Mouse (Mus musculus) neural tube, embryonic 13.5 days (tissue): ENCODE measurements at regions not wholly inside any gene's neighbourhood (a gene's known extent, or its start where the extent isn't known, plus 50 kb on each side); places are given as distances from the start of the nearest gene placed in this dataset.

Experiments used
- ATAC-seq: fragments of 200-750 bp; cut with Nextera tagmentation; 2 replicates; pipeline ENCODE4 v1.8.0; 2017; ENCODE audit warnings: low read depth, mild to moderate bottlenecking, moderate TSS enrichment, moderate library complexity
- H3K27ac ChIP-seq: fragments of 300-500 bp; sonication (generic); replicated peaks from 2 replicates; pipeline ENCODE4 v1.5.1; 2015; ENCODE audit warnings: moderate library complexity, mild to moderate bottlenecking, inconsistent platforms
- H3K27me3 ChIP-seq: fragments of 300-500 bp; sonication (generic); 2 replicates; pipeline ENCODE4 v1.6.1; 2015; ENCODE audit warnings: mild to moderate bottlenecking, inconsistent platforms
- H3K36me3 ChIP-seq: fragments of 300-500 bp; sonication (generic); 2 replicates; pipeline ENCODE4 v1.6.1; 2015; ENCODE audit warnings: mild to moderate bottlenecking, inconsistent platforms
- H3K4me1 ChIP-seq: fragments of 300-500 bp; sonication (generic); replicated peaks from 2 replicates; pipeline ENCODE4 v1.6.1; 2015; ENCODE audit warnings: inconsistent platforms
- H3K4me2 ChIP-seq: fragments of 300-500 bp; sonication (generic); 2 replicates; pipeline ENCODE4 v1.6.1; 2015; ENCODE audit warnings: inconsistent platforms, mild to moderate bottlenecking, moderate library complexity
- H3K4me3 ChIP-seq: fragments of 300-500 bp; sonication (generic); 2 replicates; pipeline ENCODE4 v1.5.1; 2015; ENCODE audit warnings: mild to moderate bottlenecking, inconsistent platforms
- H3K9ac ChIP-seq: fragments of 300-500 bp; sonication (generic); 2 replicates; pipeline ENCODE4 v1.6.1; 2015; ENCODE audit warnings: moderate library complexity, mild to moderate bottlenecking, inconsistent platforms
- H3K9me3 ChIP-seq: fragments of 300-500 bp; sonication (generic); 2 replicates; pipeline ENCODE4 v1.6.1; 2016; ENCODE audit warnings: inconsistent platforms
- WGBS: fragments of 180-500 bp; shearing (Covaris S2); methylation state at CpG from one replicate; pipeline ENCODE4 v1.1.7; 2015; 5-methylcytosine and 5-hydroxymethylcytosine counted together

- 28% methylated on average over 2 of the region's 2 CpGs for WGBS
- peaks cover 36% of the 10 kb centered on the region for H3K27me3 ChIP-seq
- ATAC-seq = no peak
These were observed 117.2 kb upstream of the Cadm1 start for GRCm38 (mm10) chr9:47412786-47413185.

GRCm38 (mm10) chr9:47414350-47414988 lies 115.5 kb upstream of the Cadm1 start:
- Histone ChIP-seq H3K4me1 (peaks cover 4% of the 10 kb centered on the region; the same call in 1 of the 2 replicates), H3K27me3 (peaks cover 21% of the 10 kb centered on the region), H3K36me3 (no peaks in the 10 kb centered on the region), H3K9ac (no peak overlapping the region), H3K27ac (no peak overlapping the region), H3K4me2 (no peak overlapping the region), H3K9me3 (no peaks in the 10 kb centered on the region), H3K4me3 (no peak overlapping the region)
- no peak for ATAC-seq
- WGBS = 85% methylated on average over 8 of the region's 8 CpGs

More at GRCm38 (mm10) chr9:47412786-47413185, 117.2 kb upstream of the Cadm1 start:
- H3K4me1 ChIP-seq = peaks cover 10% of the 10 kb centered on the region; the same call in 1 of the 2 replicates
- H3K9me3 ChIP-seq = no peaks in the 10 kb centered on the region
- no peak overlapping the region for H3K27ac ChIP-seq
- H3K4me3 ChIP-seq = no peak overlapping the region
- no peak overlapping the region for H3K4me2 ChIP-seq
- no peak overlapping the region for H3K9ac ChIP-seq
- H3K36me3 ChIP-seq = no peaks in the 10 kb centered on the region

- H3K27ac ChIP-seq = peak overlapping the region; percentile 64
- peak; percentile 32; the same call in 1 of the 2 replicates for ATAC-seq
- no peaks in the 10 kb centered on the region for H3K36me3 ChIP-seq
- no peak overlapping the region for H3K4me3 ChIP-seq
- 8% methylated on average over 9 of the region's 9 CpGs for WGBS
- H3K27me3 ChIP-seq = 0 out of 2 replicates have a peak, but pooled peaks cover 3% of the 10 kb centered on the region
- H3K4me2 ChIP-seq = no peak overlapping the region
- peaks cover 24% of the 10 kb centered on the region for H3K4me1 ChIP-seq
- no peak overlapping the region for H3K9ac ChIP-seq
- no peaks in the 10 kb centered on the region for H3K9me3 ChIP-seq
These were observed 107.8 kb upstream of the Cadm1 start for GRCm38 (mm10) chr9:47422151-47422599.

- Histone ChIP-seq H3K27ac (peak overlapping the region; percentile 64), H3K27me3 (0 out of 2 replicates have a peak, but pooled peaks cover 3% of the 10 kb centered on the region), H3K9me3 (no peaks in the 10 kb centered on the region), H3K36me3 (no peaks in the 10 kb centered on the region), H3K4me2 (no peak overlapping the region), H3K4me3 (no peak overlapping the region), H3K9ac (no peak overlapping the region), H3K4me1 (peaks cover 24% of the 10 kb centered on the region)
- peak; percentile 69; the same call in 1 of the 2 replicates for ATAC-seq
- 43% methylated on average over 8 of the region's 8 CpGs for WGBS
These were observed 107.1 kb upstream of the Cadm1 start for GRCm38 (mm10) chr9:47422741-47423461.

GRCm38 (mm10) chr9:47423462-47423832 lies 106.5 kb upstream of the Cadm1 start:
- H3K27ac ChIP-seq = no peak overlapping the region
- H3K4me1 ChIP-seq = peaks cover 24% of the 10 kb centered on the region
- WGBS = 68% methylated on average over 3 of the region's 3 CpGs
- H3K27me3 ChIP-seq = 0 out of 2 replicates have a peak, but pooled peaks cover 3% of the 10 kb centered on the region
- H3K4me3 ChIP-seq = no peak overlapping the region
- no peak for ATAC-seq
- no peak overlapping the region for H3K9ac ChIP-seq
- no peaks in the 10 kb centered on the region for H3K9me3 ChIP-seq
- H3K36me3 ChIP-seq = no peaks in the 10 kb centered on the region
- H3K4me2 ChIP-seq = no peak overlapping the region

GRCm38 (mm10) chr9:47424191-47424590 lies 105.8 kb upstream of the Cadm1 start:
- H3K4me1 ChIP-seq = peaks cover 24% of the 10 kb centered on the region
- H3K36me3 ChIP-seq = no peaks in the 10 kb centered on the region
- no peak overlapping the region for H3K4me3 ChIP-seq
- 0 out of 2 replicates have a peak, but pooled peaks cover 3% of the 10 kb centered on the region for H3K27me3 ChIP-seq
- ATAC-seq = no peak
- no peak overlapping the region for H3K27ac ChIP-seq
- no peak overlapping the region for H3K4me2 ChIP-seq
- WGBS = 89% methylated on average over 3 of the region's 3 CpGs
- no peaks in the 10 kb centered on the region for H3K9me3 ChIP-seq
- no peak overlapping the region for H3K9ac ChIP-seq

- no peaks in the 10 kb centered on the region for H3K36me3 ChIP-seq
- 0 out of 2 replicates have a peak, but pooled peaks cover 3% of the 10 kb centered on the region for H3K27me3 ChIP-seq
- WGBS = 93% methylated on average over 5 of the region's 5 CpGs
- no peak for ATAC-seq
- H3K27ac ChIP-seq = no peak overlapping the region
- no peak overlapping the region for H3K4me2 ChIP-seq
- no peak overlapping the region for H3K4me3 ChIP-seq
- peaks cover 23% of the 10 kb centered on the region for H3K4me1 ChIP-seq
- no peaks in the 10 kb centered on the region for H3K9me3 ChIP-seq
- no peak overlapping the region for H3K9ac ChIP-seq
These were observed 103.3 kb upstream of the Cadm1 start for GRCm38 (mm10) chr9:47426712-47427111.

- Histone ChIP-seq H3K4me1 (peaks cover 2% of the 10 kb centered on the region), H3K9me3 (no peaks in the 10 kb centered on the region), H3K36me3 (no peaks in the 10 kb centered on the region), H3K27ac (no peak overlapping the region), H3K27me3 (peaks cover 6% of the 10 kb centered on the region; the same call in 1 of the 2 replicates), H3K9ac (no peak overlapping the region), H3K4me3 (no peak overlapping the region), H3K4me2 (no peak overlapping the region)
- no peak for ATAC-seq
- 80% methylated on average over 8 of the region's 8 CpGs for WGBS
These were observed 101.1 kb upstream of the Cadm1 start for GRCm38 (mm10) chr9:47428710-47429341.

GRCm38 (mm10) chr9:47429691-47430090 lies 100.3 kb upstream of the Cadm1 start:
- no peaks in the 10 kb centered on the region for H3K36me3 ChIP-seq
- H3K4me2 ChIP-seq = no peak overlapping the region
- H3K27ac ChIP-seq = no peak overlapping the region
- no peak overlapping the region for H3K9ac ChIP-seq
- ATAC-seq = no peak
- peaks cover 6% of the 10 kb centered on the region; the same call in 1 of the 2 replicates for H3K27me3 ChIP-seq
- no peaks in the 10 kb centered on the region for H3K4me1 ChIP-seq
- no CpG with 5 or more reads among the region's 1 CpGs for WGBS
- H3K9me3 ChIP-seq = no peaks in the 10 kb centered on the region
- no peak overlapping the region for H3K4me3 ChIP-seq

GRCm38 (mm10) chr9:47432715-47433114 lies 97.3 kb upstream of the Cadm1 start:
- H3K27me3 ChIP-seq = peaks cover 3% of the 10 kb centered on the region; the same call in 1 of the 2 replicates
- no peaks in the 10 kb centered on the region for H3K36me3 ChIP-seq
- H3K4me2 ChIP-seq = no peak overlapping the region
- no peak for ATAC-seq
- no peaks in the 10 kb centered on the region for H3K4me1 ChIP-seq
- H3K4me3 ChIP-seq = no peak overlapping the region
- no peaks in the 10 kb centered on the region for H3K9me3 ChIP-seq
- H3K27ac ChIP-seq = no peak overlapping the region
- H3K9ac ChIP-seq = no peak overlapping the region
- WGBS = 73% methylated on average over 4 of the region's 4 CpGs

GRCm38 (mm10) chr9:47433185-47433584 lies 96.8 kb upstream of the Cadm1 start:
- Histone ChIP-seq H3K27ac (no peak overlapping the region), H3K27me3 (peaks cover 3% of the 10 kb centered on the region; the same call in 1 of the 2 replicates), H3K4me2 (no peak overlapping the region), H3K36me3 (no peaks in the 10 kb centered on the region), H3K9ac (no peak overlapping the region), H3K4me3 (no peak overlapping the region), H3K9me3 (no peaks in the 10 kb centered on the region), H3K4me1 (no peaks in the 10 kb centered on the region)
- 76% methylated on average over 2 of the region's 2 CpGs for WGBS
- no peak for ATAC-seq

- Histone ChIP-seq H3K36me3 (no peaks in the 10 kb centered on the region), H3K4me3 (no peak overlapping the region), H3K9ac (no peak overlapping the region), H3K27me3 (peaks cover 3% of the 10 kb centered on the region; the same call in 1 of the 2 replicates), H3K4me2 (no peak overlapping the region), H3K9me3 (no peaks in the 10 kb centered on the region), H3K4me1 (no peaks in the 10 kb centered on the region), H3K27ac (no peak overlapping the region)
- 89% methylated on average over 2 of the region's 2 CpGs for WGBS
- ATAC-seq = no peak
These were observed 95.9 kb upstream of the Cadm1 start for GRCm38 (mm10) chr9:47434091-47434490.
